Mouse (Mus musculus): ENCODE results near the gene Aknad1.

Aknad1 gene

GRCm38 (mm10) chr3:108739045-108739708 is at the start of gene Aknad1:
Aknad1 (plus strand) TSS chr3:108739658.
- in situ Hi-C loops (cut with MseI, MboI), result no loop called here

GRCm38 (mm10) chr3:108689979-108690378 is 49.5 kb upstream of the Aknad1 start:
- in situ Hi-C loops (cut with MseI, MboI), result no loop called here

DNA sequence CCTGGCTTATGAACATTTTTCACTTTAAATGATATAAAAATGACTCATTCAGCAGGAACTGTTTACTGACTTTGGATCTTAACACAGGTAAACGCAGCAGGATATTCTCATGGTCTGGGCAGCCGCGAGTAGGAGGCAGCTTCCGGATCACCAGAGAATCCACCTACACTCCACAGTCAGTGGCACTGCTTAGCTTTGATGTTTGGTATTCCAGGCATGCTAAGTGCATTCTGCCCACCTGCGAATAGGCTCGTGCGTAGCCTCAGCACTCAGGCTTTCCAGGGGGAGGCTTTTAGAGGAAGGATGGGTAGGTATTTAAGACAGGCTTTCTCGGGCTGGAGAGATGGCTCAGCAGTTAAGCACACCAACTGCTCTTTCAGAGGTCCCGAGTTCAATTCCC is 45.1 kb upstream of the Aknad1 start:
- in situ Hi-C loops (cut with MseI, MboI), result no loop called here

- in situ Hi-C loops (cut with MseI, MboI), result no loop called here
Observed at GRCm38 (mm10) chr3:108698662-108699061, 40.8 kb upstream of the Aknad1 start.

GRCm38 (mm10) chr3:108699786-108700185 is 39.7 kb upstream of the Aknad1 start:
- in situ Hi-C loops (cut with MseI, MboI), result no loop called here

GRCm38 (mm10) chr3:108701256-108701655 is 38.2 kb upstream of the Aknad1 start:
- in situ Hi-C loops (cut with MseI, MboI), result no loop called here

DNA sequence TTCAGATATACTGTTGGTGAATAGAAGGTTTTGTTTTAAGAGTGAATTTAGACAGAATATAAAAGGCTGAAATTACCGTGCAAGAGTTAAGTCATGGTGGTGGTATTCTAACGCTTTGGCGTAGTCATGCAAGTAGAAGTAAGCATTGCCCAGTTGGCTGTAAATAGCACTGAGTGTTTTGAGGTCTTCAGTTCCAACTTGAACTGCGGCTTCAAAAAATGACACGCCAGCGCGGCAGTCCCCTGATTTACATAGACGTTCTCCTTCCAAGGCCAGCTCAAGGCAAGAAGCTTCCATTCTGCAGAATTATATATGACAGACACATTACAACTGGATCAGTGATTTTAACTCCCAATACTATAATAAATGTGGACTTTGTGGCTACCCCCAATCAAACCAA is 36.7 kb upstream of the Aknad1 start:
- in situ Hi-C loops (cut with MseI, MboI), result no loop called here

DNA sequence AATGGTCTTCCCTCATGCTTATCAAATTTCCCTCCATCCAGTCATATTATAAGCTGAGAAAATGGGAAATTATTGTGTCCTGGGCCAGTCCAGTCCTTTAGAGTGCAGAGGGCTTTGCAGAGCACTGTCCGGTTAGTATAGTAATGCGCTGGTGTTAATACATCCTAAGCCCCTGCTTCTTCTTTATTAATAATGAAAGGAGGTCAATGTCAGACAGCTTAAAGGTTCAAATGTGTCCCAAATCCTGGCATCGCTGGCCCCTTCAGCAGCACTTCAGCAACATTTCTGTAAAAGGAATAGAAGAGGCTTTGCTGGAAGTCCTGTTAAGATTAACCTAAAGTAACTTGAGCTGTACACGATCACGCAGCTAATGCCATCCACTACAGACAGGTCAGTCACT is 28.2 kb upstream of the Aknad1 start:
- in situ Hi-C loops (cut with MseI, MboI), result no loop called here

GRCm38 (mm10) chr3:108713065-108713675 is 26.3 kb upstream of the Aknad1 start:
- in situ Hi-C loops (cut with MseI, MboI), result no loop called here

- in situ Hi-C loops (cut with MseI, MboI), result no loop called here
Observed at GRCm38 (mm10) chr3:108714837-108715236, 24.6 kb upstream of the Aknad1 start.

GRCm38 (mm10) chr3:108717896-108718502 is 21.5 kb upstream of the Aknad1 start:
- in situ Hi-C loops (cut with MseI, MboI), result no loop called here

DNA sequence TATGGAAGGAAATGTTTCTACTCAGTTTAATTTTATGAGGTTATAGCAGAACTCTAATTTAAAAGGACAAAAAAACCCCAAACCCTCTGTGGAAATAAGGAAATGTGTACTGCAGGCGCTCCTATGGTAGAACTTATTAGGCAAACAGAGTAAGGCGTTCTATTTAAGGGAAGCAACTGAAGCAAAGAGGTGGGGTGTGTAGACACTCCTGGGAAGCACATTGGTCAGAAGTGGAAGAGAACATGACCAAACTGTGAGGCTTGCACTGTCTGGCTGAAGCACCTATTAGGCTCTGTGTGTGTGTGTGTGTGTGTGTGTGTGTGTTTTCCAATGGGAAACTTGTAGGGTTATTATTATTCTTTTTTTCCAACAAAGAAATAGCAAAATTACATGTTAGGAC is 20.1 kb upstream of the Aknad1 start:
- in situ Hi-C loops (cut with MseI, MboI), result no loop called here

- in situ Hi-C loops (cut with MseI, MboI), result no loop called here
Observed at GRCm38 (mm10) chr3:108719761-108720160, 19.7 kb upstream of the Aknad1 start.

- in situ Hi-C loops (cut with MseI, MboI), result no loop called here
Observed at GRCm38 (mm10) chr3:108721076-108721991, 18.1 kb upstream of the Aknad1 start.

- in situ Hi-C loops (cut with MseI, MboI), result no loop called here
Observed at GRCm38 (mm10) chr3:108722036-108722872, 17.2 kb upstream of the Aknad1 start, which contains the start of gene Gpsm2. Gpsm2 (minus strand) TSS chr3:108722309.

DNA sequence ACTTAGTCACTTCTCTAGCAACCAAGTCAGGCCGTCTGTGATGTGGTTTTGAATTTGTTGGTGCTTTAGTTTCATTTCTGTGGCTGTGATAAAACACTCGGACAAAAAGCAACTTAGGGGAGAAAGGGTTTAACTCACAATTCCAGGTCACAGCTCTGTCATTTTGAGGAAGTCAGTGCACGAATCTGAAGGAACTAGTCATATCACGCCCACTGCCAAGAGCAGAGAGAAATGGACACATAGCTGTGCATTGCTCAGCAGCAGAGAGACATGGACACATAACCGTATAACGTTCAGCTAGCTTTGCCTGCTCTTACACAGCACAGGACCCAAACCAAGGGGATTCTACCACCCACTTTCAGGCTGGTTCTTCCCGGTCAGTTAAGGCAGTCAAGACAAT is 13.0 kb upstream of the Aknad1 start:
- in situ Hi-C loops (cut with MseI, MboI), result no loop called here

GRCm38 (mm10) chr3:108727344-108727743 is 12.1 kb upstream of the Aknad1 start:
- in situ Hi-C loops (cut with MseI, MboI), result no loop called here

DNA sequence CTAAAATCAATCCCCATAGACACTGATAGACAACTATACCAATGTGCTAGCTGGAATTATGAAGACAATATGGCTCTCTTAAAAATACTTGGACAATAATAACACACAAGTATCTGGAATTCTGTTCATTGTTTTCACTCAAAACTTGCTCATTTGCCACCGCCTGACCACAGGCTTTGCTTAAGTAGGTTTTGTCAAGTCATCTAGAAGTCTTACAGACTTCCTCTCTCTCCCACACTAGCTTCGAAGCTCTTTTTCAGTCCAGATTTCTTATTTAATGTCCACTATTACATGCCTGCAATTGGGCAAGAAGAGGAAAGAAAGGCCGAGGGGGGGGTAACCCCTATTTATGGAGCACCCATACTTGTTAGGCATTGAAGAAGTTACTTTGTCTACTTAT is 11.7 kb upstream of the Aknad1 start:
- in situ Hi-C loops (cut with MseI, MboI), result no loop called here

- in situ Hi-C loops (cut with MseI, MboI), result no loop called here
Observed at GRCm38 (mm10) chr3:108730316-108730715, 9.1 kb upstream of the Aknad1 start.

DNA sequence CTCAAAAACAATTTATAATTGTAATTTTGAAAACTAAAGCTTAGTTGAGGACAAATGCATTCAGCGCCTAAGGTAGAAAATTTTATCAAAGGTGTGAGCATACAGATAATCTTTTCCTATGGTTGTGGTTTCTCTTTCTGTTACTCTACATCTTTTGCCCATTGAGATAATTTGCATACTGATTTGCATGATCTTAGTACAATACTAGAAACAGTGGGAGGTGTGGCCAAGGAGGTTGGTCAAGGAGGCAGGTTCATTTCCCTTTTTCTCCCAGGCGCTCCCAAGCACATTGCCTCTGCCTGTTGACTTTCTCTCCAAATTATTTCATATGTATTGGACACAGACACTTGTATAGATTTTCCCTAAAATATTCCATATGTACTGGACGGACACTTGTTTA is 1.7 kb upstream of the Aknad1 start:
- in situ Hi-C loops (cut with MseI, MboI), result no loop called here

DNA sequence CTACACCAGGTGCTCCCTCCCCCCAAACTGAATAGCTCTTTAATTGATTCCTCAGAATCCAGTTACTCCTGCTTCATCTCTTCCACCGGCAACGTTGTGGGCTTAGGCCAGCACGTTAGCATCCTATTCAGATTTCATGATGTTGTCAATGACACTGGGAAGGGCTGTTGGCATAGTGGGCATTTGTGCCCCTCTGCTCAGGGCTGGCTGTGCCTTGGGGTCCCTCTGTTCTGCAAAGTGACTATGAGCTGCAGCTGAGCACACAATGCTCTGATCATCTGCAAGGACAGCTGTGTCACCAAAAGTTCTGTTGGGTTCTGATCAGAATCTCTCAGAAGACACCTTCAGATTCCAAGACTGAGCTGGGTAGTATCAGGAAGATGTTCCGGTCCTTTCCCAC is 4.6 kb downstream of the Aknad1 start:
- in situ Hi-C loops (cut with MseI, MboI), result no loop called here
